Mouse (Mus musculus) cortical plate, adult 2 months (tissue): Measurements from ENCODE around the gene CK137956. TPM values are rescaled to one million over a fixed set of nuclear protein-coding genes. Genes with fewer than 3 reads are reported as not detected.

ENCODE experiments used
- H3K27ac ChIP-seq: fragments of 200-500 bp; 2 replicates; pipeline ENCODE4 v1.5.1; 2012; ENCODE audit warnings: low read length, control low read depth, inconsistent platforms; ENCODE audit not compliant: insufficient read depth
- H3K4me1 ChIP-seq: fragments of 200-500 bp; 2 replicates; pipeline ENCODE4 v1.6.1; 2011; ENCODE audit warnings: low read length; ENCODE audit not compliant: control insufficient read depth, insufficient read depth
- H3K4me3 ChIP-seq: fragments of 200-500 bp; 2 replicates; pipeline ENCODE4 v1.5.1; 2011; ENCODE audit warnings: mild to moderate bottlenecking, low read length, control low read depth; ENCODE audit not compliant: insufficient read depth
- CTCF ChIP-seq: fragments of 200-500 bp; IDR thresholded peaks from 2 replicates; pipeline ENCODE4 v1.5.1; 2011; ENCODE audit warnings: mild to moderate bottlenecking, control low read depth, low read length; ENCODE audit not compliant: insufficient read depth; ENCODE audit errors: extremely low read depth
- POLR2A ChIP-seq: fragments of 200-500 bp; IDR thresholded peaks from 2 replicates; pipeline ENCODE4 v1.6.1; 2011; ENCODE audit warnings: mild to moderate bottlenecking, low read length, control low read depth; ENCODE audit not compliant: insufficient read depth; ENCODE audit errors: extremely low read depth
- polyA plus RNA-seq: library from polyadenylated mRNA; depleted of rRNA; stranded (reverse); fragments of >200 nt; gene quantifications from 2 replicates; pipeline ENCODE4 v1.2.3, GENCODE M21; 2012; rRNA removed

CK137956 gene
- 1.7 and 1.9 TPM in 2 replicates for polyA plus RNA-seq

DNA sequence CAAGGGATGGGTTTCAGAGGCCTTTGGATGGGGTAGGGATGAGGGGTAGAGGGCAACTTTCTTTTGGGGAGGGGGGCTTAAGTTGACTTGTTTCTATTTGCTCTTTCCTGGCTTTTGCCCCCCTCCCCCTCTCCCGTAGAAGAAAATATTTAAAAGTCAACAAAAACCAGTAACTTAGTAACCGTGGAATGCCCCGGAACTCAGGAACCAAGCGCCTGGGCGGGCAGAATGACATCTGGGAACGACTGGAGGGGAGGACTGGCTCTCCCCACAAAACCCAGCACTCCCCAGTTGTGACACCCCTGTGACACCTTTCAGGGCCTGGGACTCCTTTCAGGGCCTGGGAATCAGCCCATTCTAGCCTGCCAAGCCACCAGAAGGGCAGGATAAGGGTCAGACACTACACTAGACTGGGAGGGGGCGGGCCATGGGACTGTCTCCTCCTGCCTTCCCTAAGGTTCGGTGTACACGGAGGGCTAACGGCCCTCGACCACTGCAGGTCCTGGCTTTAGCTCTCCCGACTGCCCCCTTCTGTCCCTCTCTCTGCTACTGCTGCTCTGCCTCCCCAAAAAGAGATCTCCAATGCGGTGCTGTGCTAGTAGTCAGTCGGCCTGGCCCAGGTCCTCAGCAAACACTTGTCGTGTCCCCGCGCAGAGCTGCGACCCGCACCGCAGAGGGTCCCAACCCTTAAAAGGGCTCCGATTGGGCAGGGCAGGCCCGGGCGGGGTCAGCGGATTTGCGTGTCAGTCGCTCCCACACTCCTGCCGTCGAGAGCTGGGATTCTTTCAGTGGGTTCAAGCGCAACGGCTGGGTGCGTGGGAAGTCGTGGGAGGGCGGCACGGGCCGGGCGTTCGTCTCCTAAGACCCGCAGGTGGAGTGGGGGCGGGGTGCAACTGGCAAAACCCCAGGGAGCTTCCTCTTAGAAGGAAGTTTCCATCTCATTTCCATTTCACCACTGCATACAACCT, at the start of gene CK137956:
Gene CK137956 (minus strand): TSS at position 51 of the 968 bp plus-strand sequence.
- Histone ChIP-seq H3K27ac (no peak within 1 kb of the TSS), H3K4me1 (no peaks in the 10 kb centered on the region; the same call in 1 of the 2 replicates), H3K4me3 (no peak within 1 kb of the TSS)
- TF ChIP-seq POLR2A (no peak), CTCF (0 out of 2 replicates have a peak, but pooled peaks have one; percentile 28)

DNA sequence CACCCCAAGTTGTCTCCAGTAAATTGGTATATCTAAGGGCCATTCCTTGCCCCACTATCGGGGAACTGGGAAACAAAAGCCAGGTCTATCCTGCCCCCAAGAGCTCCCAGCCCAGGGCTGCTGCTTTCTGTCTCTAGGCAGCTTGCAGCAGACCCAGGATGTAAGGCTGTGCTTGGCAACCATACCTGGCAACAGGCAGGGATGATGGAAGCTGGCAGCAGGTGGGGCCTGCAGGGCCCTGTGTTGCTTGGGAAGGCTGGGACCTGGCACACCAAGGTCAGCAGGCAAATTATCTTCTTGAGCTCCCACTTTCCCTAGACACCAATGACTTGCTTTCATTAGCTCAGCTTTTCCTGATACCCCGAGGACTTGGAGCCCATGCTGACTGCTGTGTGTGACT, 48.7 kb upstream of the CK137956 start:
- no peak for TF ChIP-seq CTCF
- TF ChIP-seq POLR2A = no peak
- Histone ChIP-seq H3K27ac (no peak overlapping the region), H3K4me3 (no peak overlapping the region), H3K4me1 (peaks cover 8% of the 10 kb centered on the region)

DNA sequence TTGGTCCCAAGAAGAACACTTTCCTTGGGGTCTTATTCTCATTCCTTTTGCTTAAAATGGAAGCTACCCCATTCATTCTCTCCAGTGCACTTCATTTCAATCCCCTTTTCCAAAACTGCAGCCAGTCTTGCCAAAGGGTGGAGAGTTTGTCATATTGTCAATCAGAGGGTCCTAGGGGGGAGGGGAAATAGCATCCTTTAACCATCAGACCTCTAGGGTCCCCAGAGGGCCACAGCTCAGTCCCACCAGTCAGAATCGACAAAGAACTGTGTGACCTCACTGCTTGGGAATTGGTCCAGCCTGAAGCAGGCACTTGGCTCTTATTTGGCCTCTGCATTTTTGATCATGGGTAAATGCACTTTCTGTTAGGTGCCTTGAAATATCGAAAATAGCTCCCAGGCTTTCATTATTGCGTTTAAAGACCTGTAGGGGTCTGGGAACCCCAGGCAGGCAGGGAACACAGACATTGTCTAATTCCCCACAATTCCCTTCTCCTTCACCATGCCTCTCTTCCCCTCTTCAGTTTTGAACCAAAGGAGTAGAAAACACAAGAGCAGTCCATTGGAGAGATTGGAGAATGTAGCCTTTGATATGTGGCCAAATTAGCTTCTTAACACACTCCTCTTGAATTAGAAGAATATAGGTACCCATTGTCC, 34.2 kb upstream of the CK137956 start:
- no peak for TF ChIP-seq POLR2A
- TF ChIP-seq CTCF = no peak
- Histone ChIP-seq H3K27ac (no peak overlapping the region), H3K4me1 (peaks cover 5% of the 10 kb centered on the region), H3K4me3 (no peak overlapping the region)

DNA sequence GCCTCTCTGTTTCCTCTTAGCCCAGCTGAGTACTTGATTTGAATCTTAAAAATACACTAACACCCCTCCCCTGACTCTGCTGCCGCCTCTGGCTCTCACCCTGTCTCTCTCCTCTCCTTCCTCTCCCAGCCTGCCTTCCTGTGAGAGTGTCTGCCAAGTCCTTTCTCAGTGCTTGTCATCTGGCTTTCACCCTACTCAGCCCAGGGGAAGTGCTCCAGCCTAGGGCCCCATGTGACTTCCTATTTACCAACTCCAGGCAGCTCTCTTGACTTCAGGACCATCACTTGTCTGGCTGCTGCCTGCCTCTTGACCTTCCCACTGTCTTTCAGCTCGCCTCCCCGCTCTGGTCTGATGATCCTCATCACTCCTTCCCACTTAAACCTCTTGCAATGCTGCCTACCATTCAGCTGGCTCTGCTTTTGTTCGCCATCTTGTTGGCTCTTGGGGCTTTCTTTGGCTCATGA, 31.9 kb upstream of the CK137956 start:
- Histone ChIP-seq H3K27ac (no peak overlapping the region), H3K4me3 (no peak overlapping the region), H3K4me1 (peaks cover 3% of the 10 kb centered on the region)
- TF ChIP-seq POLR2A (no peak), CTCF (no peak)

DNA sequence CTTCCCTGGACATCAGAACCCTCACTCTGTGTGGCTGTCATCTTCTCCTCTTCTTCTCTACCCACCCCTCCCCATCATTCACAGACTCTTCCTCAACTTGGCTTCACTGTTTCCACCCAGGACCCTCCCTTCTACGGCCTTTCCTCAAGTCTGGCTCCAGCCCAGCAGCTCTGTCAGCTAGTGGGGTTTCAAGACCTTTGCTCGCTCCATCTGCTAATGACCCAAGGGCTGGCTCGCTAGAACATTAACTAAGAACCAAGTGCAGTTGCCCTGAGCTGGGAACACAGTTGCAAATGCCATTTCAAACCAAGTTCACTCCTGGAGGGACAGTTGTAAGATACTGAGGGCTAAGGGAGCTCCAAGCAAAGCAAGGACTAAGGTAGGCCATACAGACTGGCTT, 28.5 kb upstream of the CK137956 start:
- peaks cover 3% of the 10 kb centered on the region for H3K4me1 ChIP-seq
- TF ChIP-seq POLR2A (no peak), CTCF (no peak)
- H3K27ac ChIP-seq = no peak overlapping the region
- H3K4me3 ChIP-seq = no peak overlapping the region

DNA sequence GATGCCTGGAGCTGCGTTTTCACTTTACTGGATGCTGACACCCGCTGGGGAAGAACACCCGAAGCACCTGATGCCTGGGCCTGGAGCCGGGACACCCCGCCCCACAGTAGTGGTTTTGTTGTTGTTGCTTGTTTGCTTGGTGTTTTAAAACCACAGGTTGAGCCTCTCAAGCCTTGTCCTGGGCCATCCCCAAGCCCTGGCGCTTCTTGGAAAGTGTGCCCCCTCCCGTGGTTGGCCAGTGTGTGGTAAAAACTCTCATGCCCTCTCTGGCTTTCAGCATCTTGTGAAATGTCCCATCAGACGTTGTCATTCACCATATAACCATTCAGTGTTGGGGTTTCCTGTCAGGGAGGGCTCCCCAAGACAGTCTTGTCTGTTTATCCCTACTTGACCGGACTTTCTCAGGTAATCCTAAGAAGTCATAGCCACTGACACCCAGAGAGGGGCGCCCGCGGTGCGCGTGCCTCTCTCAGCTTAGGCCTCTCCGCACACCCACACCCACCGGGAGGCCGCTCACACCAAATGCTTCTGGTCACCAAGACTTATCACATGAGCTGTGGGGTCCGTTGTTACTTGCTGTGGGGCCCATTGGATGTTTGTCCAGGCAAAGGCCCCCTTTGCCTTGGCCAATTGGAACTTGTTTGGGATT, 18.7 kb upstream of the CK137956 start:
- H3K4me1 ChIP-seq = peaks cover 2% of the 10 kb centered on the region
- no peak overlapping the region for H3K27ac ChIP-seq
- TF ChIP-seq POLR2A = no peak
- peak; percentile 57 for TF ChIP-seq CTCF

DNA sequence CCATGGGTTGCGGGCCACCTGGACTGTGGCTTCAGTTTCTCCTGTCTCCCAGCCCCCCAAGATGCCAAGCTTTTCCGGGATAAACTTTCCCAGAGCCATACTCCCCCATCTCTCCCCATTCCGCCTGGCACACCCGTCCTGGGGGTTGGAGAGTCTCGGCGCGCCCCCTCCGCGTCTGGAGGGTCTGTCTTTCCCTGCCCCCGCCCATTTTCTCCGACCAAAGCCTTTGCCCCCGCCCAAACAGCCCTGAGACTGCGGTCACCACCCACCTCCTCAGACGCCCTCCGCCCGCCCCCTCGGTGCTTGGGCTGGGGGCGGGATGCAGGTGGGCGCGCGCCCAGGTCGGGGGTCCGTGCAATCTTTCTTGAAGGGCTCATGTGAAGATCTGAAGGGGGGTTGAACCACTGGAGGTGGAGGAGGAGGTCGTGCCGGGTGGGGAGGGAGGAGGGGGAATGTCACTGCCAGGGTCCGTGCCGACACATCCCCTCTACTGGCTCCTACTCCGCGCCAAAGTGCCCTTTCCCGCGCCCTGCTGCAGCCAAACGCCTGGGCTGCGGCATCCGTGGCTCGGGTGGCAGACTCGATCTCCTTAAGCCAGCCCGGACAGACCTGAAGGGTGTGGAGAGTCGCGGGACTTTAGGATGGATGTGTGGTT, 17.9 kb upstream of the CK137956 start:
- peak overlapping the region; percentile 97 for H3K4me3 ChIP-seq
- H3K27ac ChIP-seq = peak overlapping the region; percentile 48; the same call in 1 of the 2 replicates
- H3K4me1 ChIP-seq = peaks cover 2% of the 10 kb centered on the region
- TF ChIP-seq CTCF = no peak

More for the DNA sequence above, 18.7 kb upstream of the CK137956 start:
- peak overlapping the region; percentile 97 for H3K4me3 ChIP-seq

DNA sequence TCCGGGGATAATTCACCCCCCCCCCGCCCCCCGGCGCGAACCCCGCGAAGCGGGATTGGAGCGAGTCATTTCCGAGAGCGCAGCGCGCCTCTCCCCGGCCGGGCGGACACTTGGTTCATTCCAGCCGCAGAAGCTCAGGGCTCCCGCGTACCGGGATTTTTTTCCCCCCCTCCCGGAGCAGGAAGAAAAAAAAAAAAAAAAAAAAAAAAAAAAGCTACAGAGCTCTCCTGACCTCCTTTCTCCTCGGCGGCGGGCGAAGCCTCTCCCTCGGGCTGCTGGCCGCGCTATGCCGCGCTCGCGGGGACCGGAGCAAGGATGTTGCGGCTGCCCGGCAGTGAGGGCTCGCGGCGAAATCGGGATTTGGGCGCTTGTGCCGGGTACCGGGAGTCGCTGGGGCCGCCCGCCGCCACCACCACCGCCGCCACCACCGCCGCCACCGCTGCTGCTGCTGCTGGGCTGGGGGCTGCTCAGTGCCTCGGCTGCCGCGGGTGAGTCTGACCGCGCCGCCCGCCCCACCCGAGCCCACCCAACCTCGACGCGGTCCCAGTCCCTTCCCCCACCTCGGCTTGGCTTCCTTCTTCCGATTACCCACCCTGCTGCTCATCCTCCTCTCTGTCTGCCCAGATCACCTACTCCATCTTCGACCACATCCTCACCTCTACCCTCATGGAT, 17.2 kb upstream of the CK137956 start, which contains the start of gene Csmd2:
Gene Csmd2 (plus strand): TSS at position 74 of the 672 bp plus-strand sequence.
- peak within 1 kb of the TSS; percentile 48; the same call in 1 of the 2 replicates for H3K27ac ChIP-seq
- TF ChIP-seq CTCF = no peak
- TF ChIP-seq POLR2A = peak; percentile 45; the same call in 1 of the 2 replicates

DNA sequence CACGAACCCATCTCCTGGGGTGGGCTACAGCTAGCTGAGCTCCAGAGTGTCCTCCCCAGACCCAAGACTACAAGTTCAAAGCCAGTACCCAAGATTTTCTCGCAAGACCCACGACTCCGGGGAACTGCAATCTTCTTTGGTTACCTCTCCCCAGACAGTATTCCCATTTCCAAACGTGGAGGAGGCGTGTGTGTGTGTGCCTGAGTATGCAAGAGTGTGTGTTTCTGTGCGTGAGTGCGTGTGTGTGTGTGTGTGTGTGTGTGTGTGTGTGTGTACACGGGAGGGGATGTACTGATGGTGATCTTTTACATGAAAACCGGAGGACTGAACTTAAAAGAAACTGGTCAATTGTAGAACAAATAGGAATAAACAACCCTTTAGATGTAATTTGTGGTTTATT, 16.5 kb upstream of the CK137956 start:
- Histone ChIP-seq H3K4me3 (peak overlapping the region; percentile 97), H3K4me1 (no peaks in the 10 kb centered on the region; the same call in 1 of the 2 replicates), H3K27ac (0 out of 2 replicates have a peak overlapping the region, but pooled peaks have one; percentile 26)
- TF ChIP-seq POLR2A (no peak), CTCF (no peak)

More for the DNA sequence above, 17.2 kb upstream of the CK137956 start, which contains the start of gene Csmd2:
- H3K4me3 ChIP-seq = peak within 1 kb of the TSS; percentile 97
- peaks cover under 1% of the 10 kb centered on the region for H3K4me1 ChIP-seq
